Mouse (Mus musculus) forebrain, embryonic 12.5 days (tissue): ENCODE measurements at regions not wholly inside any gene's neighbourhood (a gene's known extent, or its start where the extent isn't known, plus 50 kb on each side); places are given as distances from the start of the nearest gene placed in this dataset.

Source experiments
- ATAC-seq: fragments of 200-750 bp; cut with Nextera tagmentation; 2 replicates; pipeline ENCODE4 v1.8.0; 2017; ENCODE audit warnings: moderate TSS enrichment; ENCODE audit not compliant: low FRiP score
- H3K27ac ChIP-seq: fragments of 300-500 bp; sonication (generic); 2 replicates; pipeline ENCODE4 v1.5.1; 2016; ENCODE audit warnings: mild to moderate bottlenecking
- H3K27me3 ChIP-seq: fragments of 300-500 bp; sonication (generic); 2 replicates; pipeline ENCODE4 v1.6.1; 2016; ENCODE audit warnings: mild to moderate bottlenecking
- H3K36me3 ChIP-seq: fragments of 300-500 bp; sonication (generic); replicated peaks from 2 replicates; pipeline ENCODE4 v1.6.1; 2016; ENCODE audit warnings: mild to moderate bottlenecking
- H3K4me1 ChIP-seq: fragments of 300-500 bp; sonication (generic); 2 replicates; pipeline ENCODE4 v1.6.1; 2016
- H3K4me2 ChIP-seq: fragments of 300-500 bp; sonication (generic); 2 replicates; pipeline ENCODE4 v1.6.1; 2016; ENCODE audit warnings: mild to moderate bottlenecking, moderate library complexity
- H3K4me3 ChIP-seq: fragments of 300-500 bp; sonication (generic); replicated peaks from 2 replicates; pipeline ENCODE4 v1.5.1; 2016; ENCODE audit warnings: mild to moderate bottlenecking
- H3K9ac ChIP-seq: fragments of 300-500 bp; sonication (generic); 2 replicates; pipeline ENCODE4 v1.6.1; 2016; ENCODE audit warnings: mild to moderate bottlenecking
- H3K9me3 ChIP-seq: fragments of 300-500 bp; sonication (generic); 2 replicates; pipeline ENCODE4 v1.6.1; 2016
- WGBS: fragments of 180-500 bp; shearing (Covaris S2); methylation state at CpG from one replicate; pipeline ENCODE4 v1.1.7; 2016; 5-methylcytosine and 5-hydroxymethylcytosine counted together

DNA sequence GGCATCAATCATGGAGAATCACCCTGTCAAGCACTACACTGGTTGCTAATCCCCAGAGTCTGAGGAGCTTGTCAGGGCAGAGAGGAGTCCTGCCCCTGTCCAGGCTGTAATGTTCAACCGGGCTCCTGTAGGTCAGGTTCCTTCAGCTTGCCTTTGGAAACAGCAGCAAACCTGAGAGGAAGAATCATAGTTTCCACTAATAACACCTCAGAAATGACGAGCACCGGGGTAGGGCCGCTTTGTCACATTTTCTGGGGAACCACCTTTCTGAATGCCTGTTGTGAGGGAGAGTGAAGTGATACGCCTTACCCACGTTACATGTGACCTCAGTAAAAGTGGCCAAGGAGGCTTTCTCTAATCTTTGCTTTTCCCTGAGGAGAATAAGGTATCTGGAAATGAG is 263.8 kb upstream of the N4bp1 start:
- no peaks in the 10 kb centered on the region for H3K27me3 ChIP-seq
- H3K36me3 ChIP-seq = no peaks in the 10 kb centered on the region
- ATAC-seq = no peak
- WGBS = 83% methylated on average over 6 of the region's 6 CpGs
- H3K4me2 ChIP-seq = no peak overlapping the region
- no peaks in the 10 kb centered on the region for H3K9me3 ChIP-seq
- no peak overlapping the region for H3K27ac ChIP-seq
- peaks cover 19% of the 10 kb centered on the region for H3K4me1 ChIP-seq
- no peak overlapping the region for H3K9ac ChIP-seq
- H3K4me3 ChIP-seq = no peak overlapping the region

DNA sequence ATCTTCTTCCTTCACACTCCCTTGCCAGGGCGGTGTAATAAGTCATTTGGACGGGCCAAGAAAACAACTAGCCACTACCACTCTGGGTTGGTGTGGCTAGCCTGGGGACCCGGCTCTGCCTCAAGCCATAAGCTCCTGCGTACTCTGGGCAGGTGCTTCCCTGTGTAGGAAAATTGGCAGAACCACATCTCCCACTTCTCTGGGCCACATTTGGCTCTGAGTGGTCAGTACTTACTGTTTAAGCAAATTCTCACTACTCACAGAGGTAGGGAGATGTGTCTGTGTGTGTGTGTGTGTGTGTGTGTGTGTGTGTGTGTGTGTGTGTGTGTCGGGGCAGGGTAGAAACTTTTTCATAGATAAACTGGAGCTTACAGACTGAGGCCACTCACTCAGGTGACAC is 262.6 kb upstream of the N4bp1 start:
- WGBS = 91% methylated on average over 5 of the region's 5 CpGs
- no peaks in the 10 kb centered on the region for H3K36me3 ChIP-seq
- no peak overlapping the region for H3K4me3 ChIP-seq

DNA sequence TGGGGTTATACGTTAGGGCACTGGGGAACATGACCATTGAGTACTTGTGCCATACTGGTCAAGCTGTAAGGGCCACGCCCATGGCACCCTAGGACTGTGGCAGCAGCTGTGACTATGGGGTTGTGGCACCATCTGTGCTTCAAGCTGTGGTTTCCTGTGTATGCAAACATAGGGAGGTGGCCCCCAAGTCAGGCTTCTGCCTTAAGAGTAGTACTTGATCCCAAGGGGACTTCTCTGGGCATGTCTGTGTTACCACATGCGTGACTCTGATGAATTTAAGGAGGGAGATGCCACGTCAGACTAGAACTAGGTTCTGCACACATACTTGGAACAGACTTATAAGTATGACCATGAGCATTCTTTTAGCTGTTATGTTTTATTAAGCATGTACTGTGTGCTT is 252.4 kb upstream of the N4bp1 start:
- H3K4me2 ChIP-seq = no peak overlapping the region
- no peak overlapping the region for H3K9ac ChIP-seq
- H3K27ac ChIP-seq = no peak overlapping the region
- H3K4me3 ChIP-seq = no peak overlapping the region
- H3K9me3 ChIP-seq = no peaks in the 10 kb centered on the region
- no peak for ATAC-seq
- no peaks in the 10 kb centered on the region for H3K4me1 ChIP-seq
- H3K27me3 ChIP-seq = no peaks in the 10 kb centered on the region
- WGBS = 88% methylated on average over 4 of the region's 4 CpGs
- no peaks in the 10 kb centered on the region for H3K36me3 ChIP-seq

More for the DNA sequence above, 262.6 kb upstream of the N4bp1 start:
- no peak overlapping the region for H3K4me2 ChIP-seq
- no peaks in the 10 kb centered on the region for H3K9me3 ChIP-seq
- no peak overlapping the region for H3K27ac ChIP-seq
- H3K27me3 ChIP-seq = no peaks in the 10 kb centered on the region
- ATAC-seq = no peak
- H3K4me1 ChIP-seq = peaks cover 13% of the 10 kb centered on the region
- H3K9ac ChIP-seq = no peak overlapping the region

DNA sequence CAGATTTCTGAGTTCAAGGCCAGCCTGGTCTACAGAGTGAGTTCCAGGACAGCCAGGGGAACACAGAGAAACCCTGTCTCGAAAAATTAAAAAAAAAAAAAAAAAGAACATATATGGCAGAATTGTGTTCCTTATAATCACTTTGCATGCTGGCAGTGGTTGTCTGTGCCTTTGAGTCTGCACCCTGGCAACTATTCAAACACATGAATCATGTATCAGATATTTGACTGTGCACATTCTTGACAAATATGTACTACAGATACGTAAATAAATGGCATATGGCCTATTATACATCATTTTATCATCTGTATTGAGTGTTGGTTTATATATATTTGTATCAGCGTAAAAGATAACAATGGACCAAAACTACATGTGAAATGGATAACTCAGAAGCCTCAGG is 246.7 kb upstream of the N4bp1 start:
- Histone ChIP-seq H3K9ac (no peak overlapping the region), H3K36me3 (no peaks in the 10 kb centered on the region), H3K4me2 (no peak overlapping the region), H3K4me3 (no peak overlapping the region), H3K27ac (no peak overlapping the region), H3K27me3 (no peaks in the 10 kb centered on the region), H3K9me3 (no peaks in the 10 kb centered on the region), H3K4me1 (no peaks in the 10 kb centered on the region; the same call in 1 of the 2 replicates)
- ATAC-seq = no peak
- 81% methylated on average over 3 of the region's 3 CpGs for WGBS

DNA sequence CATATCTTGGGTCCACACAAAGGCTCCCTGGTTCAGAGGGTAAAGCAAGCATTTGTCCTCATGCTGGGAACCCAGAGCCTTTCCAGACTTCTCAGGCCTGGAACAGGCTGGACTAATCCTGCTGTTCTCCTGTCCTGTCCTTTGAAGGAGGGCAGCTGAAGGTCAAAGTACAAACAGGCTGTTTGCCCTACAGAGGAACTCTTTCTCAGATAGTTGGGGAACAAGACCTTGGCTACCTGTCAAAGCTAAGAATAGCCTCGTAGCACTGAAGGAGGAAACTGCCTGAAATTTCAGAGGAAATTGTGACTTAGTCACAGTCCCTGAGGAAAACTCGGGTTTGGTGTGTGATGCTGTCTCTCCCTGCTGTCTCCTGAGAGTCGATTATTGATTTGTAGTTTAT is 245.6 kb upstream of the N4bp1 start:
- Histone ChIP-seq H3K27ac (no peak overlapping the region), H3K36me3 (no peaks in the 10 kb centered on the region), H3K4me1 (no peaks in the 10 kb centered on the region; the same call in 1 of the 2 replicates), H3K9ac (no peak overlapping the region), H3K4me3 (no peak overlapping the region), H3K27me3 (no peaks in the 10 kb centered on the region), H3K9me3 (no peaks in the 10 kb centered on the region), H3K4me2 (no peak overlapping the region)
- no peak for ATAC-seq
- WGBS = 67% methylated on average over 3 of the region's 3 CpGs

DNA sequence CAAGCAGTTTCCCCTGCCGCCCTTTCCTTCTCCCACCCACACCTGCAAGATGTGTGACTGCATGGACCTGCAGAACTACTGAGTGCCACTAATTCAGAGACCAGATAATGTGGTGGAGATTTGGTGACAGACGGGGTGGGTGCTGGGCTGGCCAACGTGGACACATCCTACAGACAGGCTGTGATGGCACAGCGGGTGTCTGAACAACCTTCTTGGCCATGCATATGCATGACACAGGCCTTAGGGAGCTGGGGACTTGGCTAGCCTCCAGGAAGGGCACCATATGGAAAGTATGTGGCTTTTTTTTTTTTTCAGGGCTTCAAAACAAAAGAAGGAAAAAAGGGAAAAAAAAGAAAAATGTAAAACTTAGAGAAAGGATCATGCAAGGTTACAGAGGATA is 243.5 kb upstream of the N4bp1 start:
- Histone ChIP-seq H3K4me3 (no peak overlapping the region), H3K27ac (no peak overlapping the region), H3K4me2 (no peak overlapping the region), H3K4me1 (no peaks in the 10 kb centered on the region; the same call in 1 of the 2 replicates), H3K27me3 (no peaks in the 10 kb centered on the region), H3K36me3 (no peaks in the 10 kb centered on the region), H3K9me3 (no peaks in the 10 kb centered on the region), H3K9ac (no peak overlapping the region)
- ATAC-seq = no peak
- 69% methylated on average over 4 of the region's 4 CpGs for WGBS

DNA sequence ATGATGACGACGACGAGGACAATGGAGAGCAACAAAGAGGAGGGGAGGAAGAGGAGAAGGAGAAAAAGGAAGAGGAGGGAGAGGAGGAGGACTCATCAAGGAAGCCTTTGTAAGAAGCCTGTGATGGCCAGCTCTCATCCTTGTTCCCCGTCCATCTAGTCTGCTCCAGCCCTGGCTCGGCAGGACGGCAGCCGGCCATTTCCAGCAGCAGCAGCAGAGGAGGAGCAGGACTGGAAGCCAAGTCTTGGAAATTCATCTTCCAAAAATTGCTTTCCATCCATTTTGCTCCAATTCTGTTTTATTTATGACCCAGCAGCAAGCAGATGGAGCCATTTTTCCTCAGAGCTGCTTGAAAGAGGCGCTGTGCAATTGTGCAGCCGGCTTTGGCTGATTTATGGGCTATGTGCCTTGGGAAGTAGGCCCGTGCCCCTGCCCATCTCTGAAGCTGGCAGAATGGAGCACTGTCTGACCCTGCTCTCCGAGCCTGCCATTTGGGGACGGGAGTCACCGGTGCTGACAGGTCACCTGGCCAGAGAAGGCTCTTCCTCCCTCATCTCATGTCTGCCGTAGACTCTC is 231.2 kb upstream of the N4bp1 start:
- H3K27ac ChIP-seq = no peak overlapping the region
- H3K4me3 ChIP-seq = no peak overlapping the region
- H3K9me3 ChIP-seq = no peaks in the 10 kb centered on the region
- H3K36me3 ChIP-seq = no peaks in the 10 kb centered on the region
- no peak overlapping the region for H3K9ac ChIP-seq
- H3K4me1 ChIP-seq = 0 out of 2 replicates have a peak, but pooled peaks cover 4% of the 10 kb centered on the region
- 91% methylated on average over 14 of the region's 14 CpGs for WGBS
- no peak for ATAC-seq
- H3K4me2 ChIP-seq = no peak overlapping the region
- H3K27me3 ChIP-seq = no peaks in the 10 kb centered on the region

DNA sequence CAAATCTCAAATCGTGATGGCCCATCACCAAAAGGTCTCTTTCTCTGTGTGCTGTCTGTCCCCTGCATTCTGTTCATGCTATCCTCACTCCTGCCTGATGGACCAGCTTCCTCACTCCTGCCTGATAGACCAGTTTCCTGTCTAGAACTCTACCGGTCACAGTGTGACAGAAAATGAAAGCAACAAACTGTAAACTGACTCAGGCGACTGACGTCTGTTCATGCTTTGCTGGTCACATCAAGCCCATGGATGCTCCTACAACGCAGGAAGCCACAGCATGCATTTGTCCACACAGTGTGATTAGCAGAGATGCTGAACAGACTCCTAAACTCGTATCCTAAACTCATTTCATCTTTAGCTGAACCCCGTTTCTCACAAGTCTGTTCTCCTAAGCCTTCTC is 227.3 kb upstream of the N4bp1 start:
- no peak for ATAC-seq
- WGBS = 86% methylated on average over 7 of the region's 7 CpGs
- H3K4me2 ChIP-seq = no peak overlapping the region
- H3K27me3 ChIP-seq = no peaks in the 10 kb centered on the region
- H3K4me1 ChIP-seq = 0 out of 2 replicates have a peak, but pooled peaks cover 4% of the 10 kb centered on the region
- H3K36me3 ChIP-seq = no peaks in the 10 kb centered on the region
- H3K27ac ChIP-seq = no peak overlapping the region
- no peaks in the 10 kb centered on the region for H3K9me3 ChIP-seq
- H3K4me3 ChIP-seq = no peak overlapping the region
- no peak overlapping the region for H3K9ac ChIP-seq

DNA sequence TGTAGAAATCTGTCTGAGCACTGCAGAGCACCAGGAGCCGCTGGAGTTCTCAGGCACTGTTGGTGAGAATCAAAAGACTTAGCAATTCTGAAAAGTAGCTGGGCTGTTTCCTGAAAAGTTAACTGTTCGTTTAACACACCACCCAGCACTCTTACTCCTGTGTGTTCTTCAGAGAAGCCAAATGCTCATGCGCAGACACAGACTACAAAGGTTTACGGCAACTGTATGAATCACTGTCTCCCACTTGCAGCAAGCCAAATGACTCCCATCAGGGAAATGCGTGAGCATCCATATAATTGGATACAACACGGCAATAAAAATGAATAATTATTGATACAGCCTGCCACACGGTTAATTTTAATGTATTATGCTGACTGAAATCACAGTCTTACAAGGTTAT is 220.0 kb upstream of the N4bp1 start:
- no peak overlapping the region for H3K27ac ChIP-seq
- H3K4me1 ChIP-seq = peaks cover 8% of the 10 kb centered on the region
- no peaks in the 10 kb centered on the region for H3K36me3 ChIP-seq
- 60% methylated on average over 7 of the region's 7 CpGs for WGBS
- no peak overlapping the region for H3K9ac ChIP-seq
- H3K27me3 ChIP-seq = 0 out of 2 replicates have a peak, but pooled peaks cover 3% of the 10 kb centered on the region
- ATAC-seq = no peak
- no peak overlapping the region for H3K4me2 ChIP-seq
- H3K4me3 ChIP-seq = no peak overlapping the region
- H3K9me3 ChIP-seq = no peaks in the 10 kb centered on the region

DNA sequence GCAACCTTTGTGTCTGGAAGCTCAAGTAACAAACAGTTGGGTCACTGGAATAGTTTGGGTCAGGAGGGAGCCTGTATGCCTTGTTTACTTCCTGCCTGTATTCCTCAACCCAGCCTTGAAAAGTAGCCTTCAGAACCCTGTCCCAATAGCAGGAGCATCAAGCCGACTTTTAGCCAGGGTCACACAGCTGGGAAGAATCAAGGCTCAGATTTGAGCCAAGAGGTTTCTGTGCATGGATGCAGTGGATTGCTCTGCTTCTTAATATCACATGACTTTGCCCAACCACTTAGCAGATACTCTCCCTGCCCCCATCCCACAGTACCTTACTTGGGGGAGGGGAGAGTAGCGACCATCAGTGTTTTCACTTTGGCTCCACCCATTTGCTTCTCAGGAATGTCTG is 210.2 kb upstream of the N4bp1 start:
- H3K4me2 ChIP-seq = no peak overlapping the region
- H3K9me3 ChIP-seq = no peaks in the 10 kb centered on the region
- H3K36me3 ChIP-seq = no peaks in the 10 kb centered on the region
- no peak overlapping the region for H3K4me3 ChIP-seq
- no peaks in the 10 kb centered on the region for H3K4me1 ChIP-seq
- 69% methylated on average over 2 of the region's 2 CpGs for WGBS
- H3K9ac ChIP-seq = no peak overlapping the region
- no peak for ATAC-seq
- H3K27me3 ChIP-seq = no peaks in the 10 kb centered on the region
- H3K27ac ChIP-seq = no peak overlapping the region

DNA sequence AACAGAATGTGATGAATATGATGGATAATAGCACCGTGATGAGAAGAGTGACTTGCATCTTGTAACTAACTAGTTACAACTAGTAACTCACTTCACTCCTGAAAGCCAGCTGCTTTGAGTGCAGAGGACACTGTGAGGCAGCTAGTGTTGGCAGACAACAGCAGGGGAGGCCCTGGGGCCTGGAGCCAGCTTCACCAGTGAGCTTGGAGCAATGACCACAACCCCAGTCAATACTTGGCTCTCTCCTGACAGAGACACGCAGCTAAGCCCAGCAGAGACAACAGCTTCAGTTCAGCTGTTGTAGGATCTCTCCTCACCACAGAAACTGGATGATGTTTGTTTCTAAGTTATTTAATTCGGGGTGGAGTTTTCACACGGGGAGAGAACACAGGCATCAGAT is 209.6 kb upstream of the N4bp1 start:
- Histone ChIP-seq H3K9me3 (no peaks in the 10 kb centered on the region), H3K36me3 (no peaks in the 10 kb centered on the region), H3K4me1 (no peaks in the 10 kb centered on the region), H3K27ac (no peak overlapping the region), H3K9ac (no peak overlapping the region), H3K4me3 (no peak overlapping the region), H3K27me3 (no peaks in the 10 kb centered on the region), H3K4me2 (no peak overlapping the region)
- no peak for ATAC-seq
- WGBS = 82% methylated on average over 4 of the region's 4 CpGs

DNA sequence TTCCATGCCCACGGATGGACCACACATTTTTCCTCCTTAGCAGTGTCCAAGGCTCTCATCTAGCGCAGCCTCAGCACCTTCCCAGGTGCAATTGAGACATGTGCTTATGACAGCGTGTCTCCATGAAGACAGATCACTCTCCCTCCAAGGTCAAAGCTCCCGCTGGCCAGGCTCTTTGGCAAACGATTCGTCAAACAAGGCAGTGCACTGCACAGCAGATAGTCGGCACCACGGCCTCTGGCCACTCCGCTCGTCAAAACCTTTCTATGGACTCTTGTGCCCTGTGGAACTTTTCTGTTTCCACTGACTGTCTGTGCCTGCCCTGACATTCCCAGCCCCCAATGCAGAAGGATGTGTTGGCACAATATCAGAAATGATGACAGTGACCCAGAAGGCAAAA is 208.7 kb upstream of the N4bp1 start:
- Histone ChIP-seq H3K4me2 (no peak overlapping the region), H3K27me3 (no peaks in the 10 kb centered on the region), H3K4me3 (no peak overlapping the region), H3K4me1 (no peaks in the 10 kb centered on the region), H3K27ac (no peak overlapping the region), H3K9me3 (no peaks in the 10 kb centered on the region), H3K36me3 (no peaks in the 10 kb centered on the region), H3K9ac (no peak overlapping the region)
- no peak for ATAC-seq
- 82% methylated on average over 10 of the region's 10 CpGs for WGBS

DNA sequence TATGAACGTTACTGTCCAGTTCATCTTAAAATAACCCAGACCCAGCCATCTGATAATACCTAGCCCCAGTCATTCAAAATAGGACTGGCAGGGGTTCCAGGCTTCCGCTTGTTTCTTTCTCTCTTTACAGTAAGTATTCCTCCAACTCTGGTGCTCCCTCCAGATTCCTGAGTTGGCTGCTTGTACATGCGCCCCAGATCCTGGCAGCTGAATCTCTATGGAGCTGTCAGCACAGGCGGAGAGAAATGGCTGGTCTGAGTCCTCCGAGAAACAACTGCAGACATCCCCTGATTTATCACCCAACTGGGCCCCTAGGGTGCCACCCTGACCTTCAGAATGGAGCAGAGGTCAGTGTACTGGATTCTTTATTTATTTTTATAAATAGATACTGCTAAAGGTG is 208.0 kb upstream of the N4bp1 start:
- no peak overlapping the region for H3K9ac ChIP-seq
- H3K4me2 ChIP-seq = no peak overlapping the region
- no peak overlapping the region for H3K4me3 ChIP-seq
- no peaks in the 10 kb centered on the region for H3K27me3 ChIP-seq
- no peaks in the 10 kb centered on the region for H3K9me3 ChIP-seq
- no peak overlapping the region for H3K27ac ChIP-seq
- ATAC-seq = no peak
- H3K36me3 ChIP-seq = no peaks in the 10 kb centered on the region
- H3K4me1 ChIP-seq = no peaks in the 10 kb centered on the region
- 78% methylated on average over 5 of the region's 5 CpGs for WGBS
